Mouse (Mus musculus): ENCODE measurements around the gene Qrfp.

Gene Qrfp

DNA sequence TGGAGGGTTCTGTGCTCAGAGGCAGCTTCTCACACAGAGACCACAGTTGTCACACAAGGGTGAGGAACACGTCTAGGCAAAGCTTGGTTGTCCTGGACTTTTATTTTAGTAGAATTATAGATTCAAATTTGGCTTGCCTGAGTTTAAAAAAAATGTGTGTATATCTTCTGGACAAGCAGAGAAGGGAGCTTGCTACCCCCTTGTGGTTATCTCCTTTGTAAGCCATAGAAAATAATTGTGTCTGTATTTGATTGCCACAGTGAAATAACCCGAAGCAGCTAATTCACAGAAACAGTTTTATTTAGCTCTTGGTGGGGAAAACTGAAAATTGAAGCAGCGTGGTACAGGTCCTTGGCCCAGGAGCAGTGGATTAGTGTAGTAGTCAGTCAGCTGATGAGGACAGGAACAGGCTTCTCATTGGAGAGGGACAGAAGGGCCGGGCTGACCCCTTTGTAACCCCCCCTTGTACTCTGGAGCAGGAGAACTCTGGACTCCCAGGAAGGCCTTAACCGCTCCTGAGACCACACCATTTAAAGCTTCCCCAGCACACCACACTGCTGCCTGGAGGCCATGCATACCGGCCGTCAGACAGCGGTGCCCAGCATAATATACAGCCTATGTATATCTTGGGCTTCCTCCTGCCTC is 27.3 kb downstream of the Qrfp start:
- no peak for DNase-seq (ENCODE audit: extremely low read depth, insufficient read length, low spot score)

- DNase-seq (ENCODE audit: extremely low read depth, insufficient read length, low spot score): no peak
These were observed 31.1 kb downstream of the Qrfp start for GRCm38 (mm10) chr2:31779258-31779657.

- DNase-seq (ENCODE audit: extremely low read depth, insufficient read length, low spot score): no peak
These were observed 33.9 kb downstream of the Qrfp start for GRCm38 (mm10) chr2:31776479-31776878.

DNA sequence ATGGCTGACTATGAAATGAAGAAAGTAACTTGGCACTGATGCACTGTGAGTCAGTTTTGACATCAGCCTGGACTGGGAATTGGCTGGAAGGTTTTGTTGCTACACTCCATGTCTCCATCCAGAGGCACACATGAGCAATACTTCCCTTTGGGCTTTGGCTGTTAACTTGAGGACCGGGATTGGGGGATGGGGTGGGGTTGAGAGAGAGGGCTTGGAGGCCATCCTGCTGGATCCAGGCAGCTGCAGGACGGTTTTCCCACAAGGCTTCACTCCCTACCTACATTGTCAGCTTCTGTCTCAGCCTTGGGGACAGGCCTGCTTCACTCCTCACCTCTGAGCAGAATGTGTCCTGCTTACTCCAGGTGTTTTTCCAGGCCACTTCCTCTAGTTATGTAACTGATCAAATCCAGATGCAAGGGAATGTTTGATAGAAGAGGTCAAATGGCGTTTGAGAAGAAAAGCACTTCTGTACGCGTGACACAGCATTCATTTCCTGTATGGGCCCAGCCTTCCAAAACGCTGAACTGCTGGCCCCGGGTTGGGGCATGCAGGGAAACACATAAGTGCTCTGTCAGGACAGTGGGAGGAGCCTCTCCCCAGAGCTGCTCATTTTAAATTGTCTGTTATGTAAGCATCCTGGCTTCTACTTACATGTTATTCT is 39.5 kb downstream of the Qrfp start:
- DNase-seq (ENCODE audit: extremely low read depth, insufficient read length, low spot score): peak; percentile 75

GRCm38 (mm10) chr2:31769631-31770111 is 40.7 kb downstream of the Qrfp start:
- DNase-seq (ENCODE audit: extremely low read depth, insufficient read length, low spot score): peak; percentile 59

DNA sequence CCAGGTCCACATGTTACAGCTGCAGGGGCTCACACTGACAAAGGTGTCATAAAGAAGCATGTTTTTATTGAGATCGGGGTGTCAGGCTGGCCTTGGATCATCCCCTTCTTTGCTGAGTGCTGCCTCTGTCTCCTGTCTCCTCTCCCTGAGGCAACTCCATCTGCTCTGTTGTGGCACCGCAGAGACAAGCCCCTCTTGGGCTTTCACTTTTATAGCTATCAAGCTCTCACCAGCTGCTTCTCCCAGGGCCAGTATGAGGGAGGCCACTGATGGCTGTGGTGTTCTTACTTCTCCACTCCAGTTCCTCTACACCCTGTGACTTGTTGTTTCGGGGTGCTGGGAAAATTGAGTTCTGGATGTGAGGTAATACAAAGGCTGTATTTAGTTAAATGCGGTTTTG is 41.3 kb downstream of the Qrfp start:
- DNase-seq (ENCODE audit: extremely low read depth, insufficient read length, low spot score): no peak

DNA sequence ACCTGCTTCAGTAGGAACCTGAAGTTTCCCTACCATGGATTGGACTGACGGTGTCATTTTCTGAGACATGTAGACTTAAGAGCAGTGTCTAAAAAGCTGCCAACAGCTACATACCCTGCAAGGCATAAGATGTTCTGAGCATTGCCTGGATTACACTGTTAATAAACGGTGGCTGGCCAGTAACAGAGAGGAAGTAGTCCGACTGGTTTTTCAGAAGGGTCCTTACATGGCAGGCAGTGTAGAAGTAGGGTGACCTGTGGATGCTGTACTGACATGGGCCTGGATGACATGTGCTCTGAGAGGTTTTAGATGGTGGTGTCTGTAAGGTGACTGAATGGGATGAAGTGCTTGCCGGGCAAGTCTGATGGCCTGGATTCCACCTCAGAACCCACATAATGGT is 42.6 kb downstream of the Qrfp start:
- no peak for DNase-seq (ENCODE audit: extremely low read depth, insufficient read length, low spot score)

DNA sequence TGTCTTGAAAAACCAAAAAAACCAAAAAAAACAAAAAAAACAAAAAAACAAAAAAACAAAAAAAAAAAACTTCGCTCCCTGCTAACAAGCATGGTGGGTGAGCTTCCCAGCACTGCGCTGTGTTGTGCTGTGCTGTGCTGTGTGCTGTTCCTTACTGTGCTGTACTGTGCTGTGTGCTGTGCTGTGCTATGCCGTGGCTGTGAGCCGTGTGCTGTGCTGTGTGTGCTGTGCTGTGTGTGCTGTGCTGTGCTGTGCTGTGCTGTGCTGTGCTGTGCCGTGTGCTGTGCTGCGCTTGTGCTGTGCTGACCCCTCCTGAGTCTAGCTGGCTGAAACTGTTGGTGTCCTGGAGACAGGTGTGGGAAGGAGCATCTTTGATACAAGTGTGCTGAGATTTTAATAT is 43.3 kb downstream of the Qrfp start:
- DNase-seq (ENCODE audit: extremely low read depth, insufficient read length, low spot score): no peak

GRCm38 (mm10) chr2:31763271-31763670 is 47.1 kb downstream of the Qrfp start:
- no peak for DNase-seq (ENCODE audit: extremely low read depth, insufficient read length, low spot score)

GRCm38 (mm10) chr2:31762853-31763252 is 47.5 kb downstream of the Qrfp start:
- no peak for DNase-seq (ENCODE audit: extremely low read depth, insufficient read length, low spot score)

- DNase-seq (ENCODE audit: extremely low read depth, insufficient read length, low spot score): no peak
These were observed 48.2 kb downstream of the Qrfp start for GRCm38 (mm10) chr2:31762155-31762554.

- no peak for DNase-seq (ENCODE audit: extremely low read depth, insufficient read length, low spot score)
These were observed 48.8 kb downstream of the Qrfp start for GRCm38 (mm10) chr2:31761585-31761984.

GRCm38 (mm10) chr2:31761115-31761531 is 49.3 kb downstream of the Qrfp start:
- DNase-seq (ENCODE audit: extremely low read depth, insufficient read length, low spot score): no peak

DNA sequence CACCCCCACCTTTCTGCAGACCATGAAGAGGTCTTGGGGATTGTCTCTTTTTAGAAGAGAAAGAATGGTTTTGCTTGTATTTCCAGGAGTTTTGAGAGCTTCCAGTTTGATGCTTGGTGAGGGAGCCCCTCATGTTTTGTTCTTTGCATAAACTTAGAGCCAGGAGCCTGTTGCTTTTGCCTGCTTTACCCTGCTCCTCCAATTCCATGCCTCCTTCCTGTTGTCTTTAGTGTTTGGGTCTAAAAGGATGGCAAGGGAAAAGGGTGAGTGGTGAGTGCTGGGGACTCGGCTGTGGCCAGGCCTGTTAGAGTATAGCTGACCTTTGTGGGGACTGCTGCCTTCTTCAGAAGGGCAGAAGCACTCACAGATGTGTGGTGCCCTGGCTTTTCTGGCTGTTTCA is 49.9 kb downstream of the Qrfp start:
- no peak for DNase-seq (ENCODE audit: extremely low read depth, insufficient read length, low spot score)

DNA sequence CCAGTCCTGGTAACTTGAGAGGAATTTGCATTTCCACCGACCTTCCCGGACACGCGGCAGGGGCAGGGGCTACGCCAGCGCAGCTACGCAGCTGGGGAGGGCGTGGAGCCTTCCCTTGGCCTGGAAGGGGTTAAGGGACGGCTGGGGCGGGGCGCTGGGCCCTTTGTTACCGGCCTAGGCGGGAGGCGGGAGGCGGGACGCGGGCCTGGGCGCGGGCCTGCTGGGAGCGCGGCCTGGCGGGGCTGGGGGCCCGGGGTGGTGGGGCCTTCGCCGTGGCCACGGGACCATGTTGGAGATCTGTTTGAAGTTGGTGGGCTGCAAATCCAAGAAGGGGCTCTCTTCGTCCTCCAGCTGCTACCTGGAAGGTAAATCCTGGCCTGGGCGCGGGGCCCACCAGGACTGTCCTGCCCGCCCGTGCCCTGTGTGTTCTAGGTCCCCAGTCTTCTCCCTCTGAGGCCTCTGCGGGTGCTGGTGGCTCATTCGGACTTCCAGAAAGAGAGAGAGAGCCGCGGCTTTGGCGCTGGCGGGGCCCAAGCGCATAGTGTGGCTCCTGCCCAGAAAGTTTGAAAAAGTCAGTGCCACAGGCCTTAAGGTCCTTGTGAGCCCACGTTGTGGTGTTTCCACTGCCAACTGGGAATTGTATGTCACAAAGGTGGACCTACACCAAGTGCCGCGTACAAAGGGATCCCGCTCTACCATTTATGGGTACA is 50.5 kb downstream of the Qrfp start:
- peak; percentile 89 for DNase-seq (ENCODE audit: extremely low read depth, insufficient read length, low spot score)

- no peak for DNase-seq (ENCODE audit: extremely low read depth, insufficient read length, low spot score)
These were observed 51.4 kb downstream of the Qrfp start for GRCm38 (mm10) chr2:31758966-31759365.

- no peak for DNase-seq (ENCODE audit: extremely low read depth, insufficient read length, low spot score)
These were observed 52.9 kb downstream of the Qrfp start for GRCm38 (mm10) chr2:31757472-31757871.

All from 3134 (cell line).